Mouse (Mus musculus) forebrain, embryonic 14.5 days (tissue): ENCODE measurements around the gene Tmem14a. TPM values are rescaled to one million over a fixed set of nuclear protein-coding genes. Genes with fewer than 3 reads are reported as not detected.
A peak's percentile ranks its signal among the peaks of the same experiment; 100 is the strongest.

Experiments
- ATAC-seq: fragments of 200-750 bp; cut with Nextera tagmentation; 2 replicates; pipeline ENCODE4 v1.8.0; 2017; ENCODE audit warnings: mild to moderate bottlenecking, moderate library complexity
- DNase-seq: peaks from one replicate; pipeline ENCODE4 v3.0.0-alpha.2; 2015; ENCODE audit warnings: low spot score
- H3K27ac ChIP-seq: fragments of 300-500 bp; sonication (generic); 2 replicates; pipeline ENCODE4 v1.5.1; 2014; ENCODE audit warnings: low read depth, mild to moderate bottlenecking, control low read depth, low read length, moderate library complexity
- H3K27me3 ChIP-seq: fragments of 300-500 bp; sonication (generic); replicated peaks from 2 replicates; pipeline ENCODE4 v1.6.1; 2014; ENCODE audit warnings: low read length, control low read depth, mixed read lengths; ENCODE audit not compliant: control insufficient read depth, insufficient read depth
- H3K36me3 ChIP-seq: fragments of 300-500 bp; sonication (generic); 2 replicates; pipeline ENCODE4 v1.6.1; 2014; ENCODE audit warnings: low read length, control low read depth; ENCODE audit not compliant: control insufficient read depth, insufficient read depth
- H3K4me1 ChIP-seq: fragments of 300-500 bp; sonication (generic); 2 replicates; pipeline ENCODE4 v1.6.1; 2014; ENCODE audit warnings: antibody characterized with exemption, low read length, control low read depth; ENCODE audit not compliant: control insufficient read depth, insufficient read depth
- H3K4me2 ChIP-seq: fragments of 300-500 bp; sonication (generic); 2 replicates; pipeline ENCODE4 v1.6.1; 2014; ENCODE audit warnings: mild to moderate bottlenecking, control low read depth, low read length
- H3K4me3 ChIP-seq: fragments of 300-500 bp; sonication (generic); 2 replicates; pipeline ENCODE4 v1.5.1; 2014; ENCODE audit warnings: low read depth, low read length, control low read depth
- H3K9ac ChIP-seq: fragments of 300-500 bp; sonication (generic); 2 replicates; pipeline ENCODE4 v1.6.1; 2014; ENCODE audit warnings: mild to moderate bottlenecking, low read length, control low read depth, moderate library complexity
- H3K9me3 ChIP-seq: fragments of 300-500 bp; sonication (generic); replicated peaks from 2 replicates; pipeline ENCODE4 v1.6.1; 2016; ENCODE audit warnings: low read length, control low read depth, mixed read lengths; ENCODE audit not compliant: control insufficient read depth
- WGBS: fragments of 180-500 bp; shearing (Covaris S2); extraction: QIAGEN DNeasy Blood & Tissue Kit; methylation state at CpG from one replicate; pipeline ENCODE4 v1.1.7; 2014; 5-methylcytosine and 5-hydroxymethylcytosine counted together
- polyA plus RNA-seq: library from polyadenylated mRNA; unstranded; fragments of >200 nt; fragmentation: Nextera tagmentation; extraction: Ambion mirVana; gene quantifications from 2 replicates; pipeline ENCODE4 v1.2.1, GENCODE M21; 2014

Tmem14a gene
- polyA plus RNA-seq, 1 experiment from 2014 or later, result 15.9 TPM

DNA sequence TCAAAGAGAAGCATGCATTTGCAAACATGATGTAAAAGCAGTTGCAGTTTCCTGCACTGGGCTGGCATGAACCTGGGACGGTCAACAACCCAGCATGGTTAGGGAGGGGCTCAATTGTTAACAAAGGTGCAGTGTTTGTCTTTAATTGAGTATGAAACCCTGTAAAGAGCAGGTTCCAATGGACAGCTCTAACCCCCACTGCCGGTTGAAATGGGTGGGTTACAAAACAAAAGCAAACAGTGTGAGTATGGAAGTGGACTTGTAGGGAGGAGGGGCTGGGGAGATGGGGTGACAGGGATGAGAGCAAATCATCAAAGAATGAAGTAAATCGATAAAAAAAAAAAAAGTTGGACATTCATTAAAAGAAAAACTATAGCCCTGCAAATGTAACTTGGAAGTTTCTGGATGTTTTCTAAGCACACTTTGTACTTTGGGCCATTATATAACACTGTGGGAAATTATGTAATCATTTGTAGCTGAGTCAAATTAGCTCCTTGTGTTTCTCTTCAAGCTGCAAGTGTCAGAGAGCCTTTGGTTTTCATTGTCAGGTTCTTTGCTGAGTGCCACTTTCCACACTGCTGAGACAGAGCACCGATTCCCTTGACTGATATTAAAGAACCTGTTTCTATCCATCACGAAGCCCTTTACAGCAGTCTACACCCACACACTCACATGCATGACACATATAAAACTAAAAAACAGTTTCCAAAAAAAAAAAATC lies 13.5 kb downstream of the Tmem14a start:
- H3K4me1 ChIP-seq, result no peaks in the 10 kb centered on the region
- H3K27ac ChIP-seq, result no peak overlapping the region
- H3K27me3 ChIP-seq, result no peaks in the 10 kb centered on the region
- no peak overlapping the region for H3K4me3 ChIP-seq
- 33% methylated on average over 5 of the region's 5 CpGs for WGBS
- H3K9me3 ChIP-seq, result no peaks in the 10 kb centered on the region
- H3K9ac ChIP-seq, result no peak overlapping the region
- H3K36me3 ChIP-seq, result 0 out of 2 replicates have a peak, but pooled peaks cover 4% of the 10 kb centered on the region
- DNase-seq (no peak), ATAC-seq (0 out of 2 replicates have a peak, but pooled peaks have one; percentile 12)
- no peak overlapping the region for H3K4me2 ChIP-seq

DNA sequence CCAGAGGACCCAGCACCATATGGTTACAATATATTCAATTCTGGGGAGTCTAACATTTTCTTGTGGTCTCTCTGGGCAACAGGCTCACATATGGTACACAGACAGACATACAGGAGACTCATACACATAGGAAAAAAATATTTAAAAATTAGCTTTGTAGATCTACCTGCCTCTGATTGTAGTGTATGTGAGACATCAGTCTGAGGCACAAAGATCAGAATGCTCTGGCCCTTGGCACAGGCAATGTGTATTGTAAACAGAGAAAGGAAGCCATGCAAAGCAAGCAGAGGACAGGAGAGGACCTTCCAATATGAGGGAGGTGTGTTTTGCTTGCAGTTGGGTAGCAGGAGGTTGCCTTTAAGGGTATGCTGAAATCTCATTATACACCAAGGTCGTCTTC lies 14.1 kb downstream of the Tmem14a start:
- Histone ChIP-seq H3K36me3 (0 out of 2 replicates have a peak, but pooled peaks cover 3% of the 10 kb centered on the region), H3K4me2 (no peak overlapping the region), H3K9ac (no peak overlapping the region), H3K27me3 (no peaks in the 10 kb centered on the region), H3K4me3 (no peak overlapping the region), H3K4me1 (no peaks in the 10 kb centered on the region), H3K9me3 (no peaks in the 10 kb centered on the region), H3K27ac (no peak overlapping the region)
- no peak for ATAC-seq
- 91% methylated on average over 1 of the region's 1 CpGs for WGBS
- no peak for DNase-seq

DNA sequence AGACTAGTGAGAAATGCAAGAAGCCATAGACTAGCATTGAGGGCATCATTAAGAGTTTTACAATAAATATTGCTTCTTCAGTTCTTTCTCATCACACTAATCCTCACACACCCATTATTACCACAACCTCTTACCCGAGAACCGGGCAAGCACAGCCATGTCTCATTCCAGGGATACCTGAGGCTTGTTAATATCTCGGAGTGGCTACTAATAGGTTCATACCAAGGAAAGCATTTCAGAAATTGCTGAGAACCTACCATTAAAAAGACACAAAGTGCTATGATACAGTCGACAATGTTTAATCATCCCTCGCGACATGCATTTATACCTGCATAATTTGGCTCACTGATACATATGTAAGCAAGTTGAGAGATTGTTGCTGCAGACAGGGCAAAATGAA lies 17.0 kb downstream of the Tmem14a start:
- Histone ChIP-seq H3K4me2 (no peak overlapping the region), H3K27me3 (no peaks in the 10 kb centered on the region), H3K9ac (no peak overlapping the region), H3K9me3 (no peaks in the 10 kb centered on the region), H3K27ac (no peak overlapping the region), H3K4me1 (no peaks in the 10 kb centered on the region), H3K36me3 (no peaks in the 10 kb centered on the region), H3K4me3 (no peak overlapping the region)
- no peak for DNase-seq
- WGBS, result 89% methylated on average over 6 of the region's 6 CpGs
- no peak for ATAC-seq

DNA sequence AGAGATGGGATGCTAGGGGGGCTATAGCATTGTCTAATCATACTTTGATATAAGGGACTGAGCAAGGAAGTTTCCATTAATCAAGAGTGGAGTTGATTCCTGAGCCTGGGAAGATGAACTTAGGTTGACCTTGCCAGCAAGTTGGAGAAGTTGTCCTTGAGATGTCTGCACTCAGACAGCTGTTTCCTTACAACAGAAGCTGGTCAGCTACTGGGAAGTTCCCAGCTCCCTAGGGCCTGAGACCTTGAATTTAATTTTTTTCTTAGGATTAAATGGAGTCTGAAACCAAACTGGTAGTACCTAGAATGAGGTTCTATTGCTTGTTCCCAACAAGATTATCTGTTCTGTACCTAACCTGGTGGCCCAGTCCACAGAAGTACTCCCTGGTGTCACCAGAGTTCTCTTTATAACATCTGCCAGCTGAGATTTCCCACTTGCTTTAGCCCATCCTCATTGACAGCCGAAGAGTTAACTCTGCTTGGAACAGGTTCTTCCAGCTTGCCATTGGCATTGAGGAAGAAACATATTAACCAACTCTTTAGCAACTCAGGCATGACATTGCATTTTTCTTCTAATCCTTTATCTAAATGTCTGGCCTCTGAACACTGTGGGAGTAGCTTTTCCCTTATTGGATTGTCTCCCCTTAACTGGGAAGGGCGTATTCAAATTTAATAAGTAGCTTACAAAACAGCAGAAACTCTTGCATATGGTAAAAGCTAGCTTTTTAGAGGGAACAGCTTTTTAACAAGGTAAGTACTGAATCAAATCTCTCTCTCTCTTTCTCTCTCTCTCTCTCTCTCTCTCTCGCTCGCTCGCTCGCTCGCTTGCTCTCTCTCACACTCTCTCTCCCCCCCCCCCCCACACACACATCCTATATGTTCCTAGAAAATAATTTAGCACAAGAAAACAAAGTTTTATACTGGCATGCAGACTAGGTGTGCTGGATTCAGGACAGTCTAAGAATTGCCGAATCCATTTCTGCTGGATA lies 21.8 kb downstream of the Tmem14a start, which contains the start of gene Gsta3:
Gene Gsta3, plus strand, starts transcription at position 679 of the 988 bp plus-strand sequence.
- no peaks in the 10 kb centered on the region for H3K9me3 ChIP-seq
- ATAC-seq, result no peak
- no peak for DNase-seq
- no peak within 1 kb of the TSS for H3K9ac ChIP-seq
- WGBS, result 84% methylated on average over 8 of the region's 8 CpGs
- H3K4me2 ChIP-seq, result no peak within 1 kb of the TSS
- no peaks in the 10 kb centered on the region for H3K27me3 ChIP-seq
- no peaks in the 10 kb centered on the region for H3K36me3 ChIP-seq
- H3K4me3 ChIP-seq, result no peak within 1 kb of the TSS
- H3K27ac ChIP-seq, result no peak within 1 kb of the TSS
- no peaks in the 10 kb centered on the region for H3K4me1 ChIP-seq

DNA sequence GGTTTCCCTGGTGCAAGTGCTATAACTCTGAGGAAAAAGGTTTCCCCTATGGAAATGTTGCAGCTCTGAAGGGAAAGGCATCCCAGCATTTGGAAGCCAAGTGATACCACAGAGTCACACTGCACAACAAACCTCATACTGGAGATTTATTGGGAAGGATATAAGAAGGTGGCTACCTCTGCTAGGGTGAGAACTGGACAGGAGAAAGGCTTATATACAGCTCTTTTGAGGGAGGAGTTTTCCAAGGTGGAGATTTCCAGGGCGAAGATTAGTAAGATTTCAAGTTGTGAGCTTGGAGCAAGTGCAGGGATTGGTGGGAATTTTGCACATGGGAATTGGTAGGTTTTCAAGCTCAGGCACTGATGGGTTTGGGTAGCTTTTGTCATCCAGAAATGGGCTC lies 22.7 kb downstream of the Tmem14a start:
- Histone ChIP-seq H3K9ac (no peak overlapping the region), H3K27me3 (no peaks in the 10 kb centered on the region), H3K36me3 (no peaks in the 10 kb centered on the region), H3K4me1 (no peaks in the 10 kb centered on the region), H3K4me2 (no peak overlapping the region), H3K4me3 (no peak overlapping the region), H3K9me3 (no peaks in the 10 kb centered on the region), H3K27ac (no peak overlapping the region)
- 86% methylated on average over 1 of the region's 1 CpGs for WGBS
- no peak for DNase-seq
- no peak for ATAC-seq

DNA sequence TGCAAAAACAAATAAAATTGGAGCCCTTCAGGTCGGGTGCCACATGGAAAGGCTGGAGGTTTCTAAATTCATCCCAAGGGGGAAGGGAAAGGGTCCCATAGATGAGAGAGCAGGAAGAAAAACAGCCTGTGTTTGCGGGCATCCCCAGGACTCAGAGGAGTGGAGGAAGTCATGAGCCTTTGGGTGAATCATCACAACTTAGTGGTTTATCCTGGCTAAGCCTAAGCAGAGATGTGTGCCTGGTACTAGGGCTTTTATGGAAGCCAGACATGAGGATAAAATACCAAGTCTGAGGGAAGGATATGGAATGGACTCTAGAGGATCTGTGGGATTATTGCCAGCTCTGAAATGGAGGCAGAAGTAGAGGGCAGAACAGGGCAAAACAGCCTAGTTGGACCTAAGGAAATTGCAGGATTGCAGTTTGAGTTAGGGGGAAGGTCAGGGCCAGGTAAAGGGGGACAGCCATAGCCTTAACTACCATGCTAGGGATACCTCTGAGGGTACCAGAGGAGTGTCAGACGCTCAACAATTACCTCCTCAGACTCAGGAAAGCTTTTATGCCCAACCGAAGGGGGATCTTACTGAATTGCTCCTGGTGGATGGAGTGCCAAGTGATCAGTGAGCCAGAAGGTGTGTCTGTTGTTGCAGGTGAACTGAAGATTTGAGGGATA lies 26.1 kb downstream of the Tmem14a start:
- H3K27ac ChIP-seq, result no peak overlapping the region
- no peaks in the 10 kb centered on the region for H3K4me1 ChIP-seq
- H3K9ac ChIP-seq, result no peak overlapping the region
- H3K4me2 ChIP-seq, result no peak overlapping the region
- no peaks in the 10 kb centered on the region for H3K36me3 ChIP-seq
- no peaks in the 10 kb centered on the region for H3K9me3 ChIP-seq
- ATAC-seq, result no peak
- no peak overlapping the region for H3K4me3 ChIP-seq
- 73% methylated on average over 4 of the region's 4 CpGs for WGBS
- H3K27me3 ChIP-seq, result no peaks in the 10 kb centered on the region
- DNase-seq, result no peak

DNA sequence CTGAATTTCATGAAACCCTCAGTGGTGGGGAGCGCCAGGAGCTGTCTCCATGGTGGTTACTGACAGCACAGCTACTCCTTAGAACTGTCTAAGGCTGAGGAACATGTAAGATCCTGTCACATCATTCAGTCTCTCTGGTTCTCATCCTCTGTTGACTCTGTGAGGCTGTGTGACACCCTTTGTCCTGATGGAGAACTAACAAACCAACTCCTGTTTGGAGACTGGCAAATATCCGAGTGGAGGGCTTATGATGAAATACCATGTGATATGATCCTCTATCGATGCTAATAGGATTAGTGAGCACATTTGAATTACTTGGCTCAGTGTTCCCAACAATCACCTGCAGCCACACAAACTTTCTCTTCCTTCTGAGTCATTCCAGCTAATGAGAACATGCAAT lies 27.8 kb downstream of the Tmem14a start:
- Histone ChIP-seq H3K4me1 (no peaks in the 10 kb centered on the region), H3K9ac (no peak overlapping the region), H3K27me3 (no peaks in the 10 kb centered on the region), H3K27ac (no peak overlapping the region), H3K36me3 (no peaks in the 10 kb centered on the region), H3K4me3 (no peak overlapping the region), H3K9me3 (no peaks in the 10 kb centered on the region), H3K4me2 (no peak overlapping the region)
- WGBS, result 73% methylated on average over 3 of the region's 3 CpGs
- ATAC-seq (no peak), DNase-seq (no peak)

DNA sequence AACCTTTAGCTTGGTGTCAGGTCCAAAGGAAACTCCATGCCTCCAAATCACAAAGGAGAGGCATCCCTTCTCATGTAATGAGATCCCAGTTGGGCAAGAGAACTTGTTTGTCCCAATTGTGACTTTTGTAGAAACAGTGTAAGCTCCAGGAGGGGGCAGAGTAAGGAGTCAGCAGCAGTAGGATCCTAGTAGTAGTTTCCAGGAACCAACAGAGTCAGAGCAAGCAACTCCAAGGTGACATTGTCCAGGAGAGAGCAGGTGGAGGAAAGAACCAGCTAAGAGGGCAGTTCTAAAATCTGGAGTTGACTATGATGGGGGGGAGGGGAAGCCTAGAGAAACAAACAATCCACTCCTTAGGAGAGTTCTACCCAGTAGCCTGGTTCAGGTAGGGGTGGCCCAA lies 29.5 kb downstream of the Tmem14a start:
- Histone ChIP-seq H3K36me3 (no peaks in the 10 kb centered on the region), H3K4me2 (no peak overlapping the region), H3K9ac (no peak overlapping the region), H3K9me3 (no peaks in the 10 kb centered on the region), H3K4me1 (no peaks in the 10 kb centered on the region), H3K27me3 (no peaks in the 10 kb centered on the region), H3K27ac (no peak overlapping the region), H3K4me3 (no peak overlapping the region)
- DNase-seq (no peak), ATAC-seq (no peak)
